Mouse (Mus musculus) lung, adult 2 months (tissue): ENCODE data around the gene Map3k4.
"Not testable (repeated sequence)": the region's sequence is repeated elsewhere in the genome, so short reads cannot be mapped to it uniquely, and the experiment has no call there.

Experiments
- CTCF ChIP-seq: fragments of 200-500 bp; IDR thresholded peaks from 2 replicates; pipeline ENCODE4 v1.5.1; 2011; ENCODE audit warnings: mild to moderate bottlenecking, low read length, control low read depth; ENCODE audit not compliant: insufficient read depth
- POLR2A ChIP-seq: fragments of 200-500 bp; IDR thresholded peaks from 2 replicates; pipeline ENCODE4 v1.6.1; 2011; ENCODE audit warnings: low read depth, mild to moderate bottlenecking, control low read depth, low read length, borderline replicate concordance; ENCODE audit errors: extremely low read depth

- TF ChIP-seq CTCF, POLR2A: not testable (repeated sequence)
Observed at GRCm38 (mm10) chr17:12289836-12290235, 28.8 kb downstream of the Map3k4 start.
